In genomic region chr9:64385511-64386465, GRCm38 (mm10) we compare ENCODE assay signal across 8 mouse cellular contexts. TPM values are rescaled to one million over a fixed set of nuclear protein-coding genes. Genes with fewer than 3 reads are reported as not detected.
DNase-seq lines count a peak whose midpoint lies in the region; ATAC-seq and TF ChIP-seq lines count a peak whose summit lies in the region.

Gene Megf11 (plus strand): TSS chr9:64385626.

- no peak for TF ChIP-seq CTCF in midbrain, postnatal 0 days (IDR thresholded peaks at IDR 0.05)

- H3K9me3 ChIP-seq in embryonic facial prominence, embryonic 12.5 days, result no peaks in the 10 kb centered on the region
- H3K9me3 ChIP-seq in hindbrain, embryonic 14.5 days (ENCODE audit: control insufficient read depth, low read length), result no peaks in the 10 kb centered on the region
- no peaks in the 10 kb centered on the region for H3K9me3 ChIP-seq in limb, embryonic 12.5 days
- H3K9me3 ChIP-seq in midbrain, postnatal 0 days (ENCODE audit: low read length), result no peaks in the 10 kb centered on the region

- DNase-seq in adrenal gland, adult (ENCODE audit: inconsistent age in 2 of 2, low spot score in 1 of 2), result peak; percentile 22 to 58
- DNase-seq in adrenal gland, adult 8-10 months, result no peak
- DNase-seq in ZHBTc4 (ENCODE audit: low read depth, low spot score), result peak; percentile 84
- peak; percentile 69 for DNase-seq in hindbrain, embryonic 14.5 days (ENCODE audit: low spot score)
- DNase-seq in midbrain, postnatal 0 days (ENCODE audit: low spot score), result peak; percentile 76

- peak within 1 kb of the TSS; percentile 51 for H3K9ac ChIP-seq in embryonic facial prominence, embryonic 12.5 days
- H3K9ac ChIP-seq in hindbrain, embryonic 14.5 days, result peak within 1 kb of the TSS; percentile 69
- H3K9ac ChIP-seq in limb, embryonic 12.5 days (replicated peaks), result peak within 1 kb of the TSS; percentile 61
- peak within 1 kb of the TSS; percentile 57 for H3K9ac ChIP-seq in midbrain, postnatal 0 days (replicated peaks; ENCODE audit: low read length, poor library complexity, severe bottlenecking)

- H3K27ac ChIP-seq in embryonic facial prominence, embryonic 12.5 days, result no peak within 1 kb of the TSS
- H3K27ac ChIP-seq in hindbrain, embryonic 14.5 days, result no peak within 1 kb of the TSS
- no peak within 1 kb of the TSS for H3K27ac ChIP-seq in limb, embryonic 12.5 days
- no peak within 1 kb of the TSS for H3K27ac ChIP-seq in midbrain, postnatal 0 days (ENCODE audit: low read depth, low read length)

- H3K4me2 ChIP-seq in embryonic facial prominence, embryonic 12.5 days (replicated peaks), result peak within 1 kb of the TSS; percentile 100
- H3K4me2 ChIP-seq in hindbrain, embryonic 14.5 days (replicated peaks), result peak within 1 kb of the TSS; percentile 98
- H3K4me2 ChIP-seq in limb, embryonic 12.5 days, result peak within 1 kb of the TSS; percentile 99
- H3K4me2 ChIP-seq in midbrain, postnatal 0 days (ENCODE audit: low read depth, low read length, poor library complexity, severe bottlenecking), result peak within 1 kb of the TSS; percentile 100

- no peaks in the 10 kb centered on the region for H3K36me3 ChIP-seq in embryonic facial prominence, embryonic 12.5 days
- no peaks in the 10 kb centered on the region for H3K36me3 ChIP-seq in hindbrain, embryonic 14.5 days (replicated peaks; ENCODE audit: control insufficient read depth, insufficient read depth)
- no peaks in the 10 kb centered on the region for H3K36me3 ChIP-seq in limb, embryonic 12.5 days
- no peaks in the 10 kb centered on the region for H3K36me3 ChIP-seq in midbrain, postnatal 0 days (ENCODE audit: insufficient read depth, low read length)

- H3K4me1 ChIP-seq in embryonic facial prominence, embryonic 12.5 days, result peaks cover 14% of the 10 kb centered on the region
- H3K4me1 ChIP-seq in hindbrain, embryonic 14.5 days (replicated peaks; ENCODE audit: control insufficient read depth, insufficient read depth, low read length), result peaks cover 30% of the 10 kb centered on the region
- H3K4me1 ChIP-seq in limb, embryonic 12.5 days (replicated peaks), result peaks cover 35% of the 10 kb centered on the region
- peaks cover 9% of the 10 kb centered on the region for H3K4me1 ChIP-seq in midbrain, postnatal 0 days (ENCODE audit: insufficient read depth, low read length)

- ATAC-seq in embryonic facial prominence, embryonic 12.5 days (ENCODE audit: insufficient number of reproducible peaks, insufficient read depth, low FRiP score, low TSS enrichment), result peak; percentile 73; the same call in 1 of the 2 replicates
- ATAC-seq in hindbrain, embryonic 14.5 days (ENCODE audit: low FRiP score), result peak; percentile 74
- peak; percentile 69; the same call in 1 of the 2 replicates for ATAC-seq in limb, embryonic 12.5 days (ENCODE audit: insufficient number of reproducible peaks, insufficient read depth, low FRiP score, low TSS enrichment, low read depth)
- peak; percentile 52 for ATAC-seq in midbrain, postnatal 0 days (ENCODE audit: low FRiP score)
- ATAC-seq in erythroblast, adult 5-6 weeks (replicated peaks; ENCODE audit: low FRiP score, poor library complexity, severe bottlenecking), result no peak

- WGBS in embryonic facial prominence, embryonic 12.5 days, result under 1% methylated on average over 87 of the region's 93 CpGs
- WGBS in hindbrain, embryonic 14.5 days, result under 1% methylated on average over 77 of the region's 93 CpGs
- WGBS in limb, embryonic 12.5 days, result under 1% methylated on average over 93 of the region's 93 CpGs
- under 1% methylated on average over 79 of the region's 93 CpGs for WGBS in midbrain, postnatal 0 days

- peak within 1 kb of the TSS; percentile 62 for H3K4me3 ChIP-seq in embryonic facial prominence, embryonic 12.5 days
- peak within 1 kb of the TSS; percentile 60 for H3K4me3 ChIP-seq in hindbrain, embryonic 14.5 days (replicated peaks; ENCODE audit: low read length)
- H3K4me3 ChIP-seq in limb, embryonic 12.5 days (replicated peaks), result peak within 1 kb of the TSS; percentile 60
- peak within 1 kb of the TSS; percentile 66 for H3K4me3 ChIP-seq in midbrain, postnatal 0 days (ENCODE audit: low read depth, low read length)

- H3K27me3 ChIP-seq in embryonic facial prominence, embryonic 12.5 days, result peaks cover 65% of the 10 kb centered on the region
- H3K27me3 ChIP-seq in hindbrain, embryonic 14.5 days (ENCODE audit: control insufficient read depth, insufficient read depth, low read length), result peaks cover 52% of the 10 kb centered on the region
- H3K27me3 ChIP-seq in limb, embryonic 12.5 days, result peaks cover 79% of the 10 kb centered on the region
- H3K27me3 ChIP-seq in midbrain, postnatal 0 days (ENCODE audit: insufficient read depth, low read length), result peaks cover 15% of the 10 kb centered on the region; the same call in 1 of the 2 replicates

RNA-seq across cellular contexts. Expression of gene Megf11, which starts in this region (rescaled TPM):
- total RNA-seq in adrenal gland, adult 8-10 months (2022), result 1 to 10 TPM in 2 of 4 experiments, under 1 TPM in 2; 0.29 to 2.1 (median 1.2) TPM
- 1.1 and 1.2 TPM in 2 replicates for polyA plus RNA-seq in embryonic facial prominence, embryonic 12.5 days (2016; fragmentation: Nextera tagmentation; extraction: Ambion mirVana)
- 15.6 and 17.4 TPM in 2 replicates for polyA plus RNA-seq in hindbrain, embryonic 14.5 days (2014; fragmentation: Nextera tagmentation; extraction: Ambion mirVana)
- 0.97 and 1.1 TPM in 2 replicates for polyA plus RNA-seq in limb, embryonic 12.5 days (2016; fragmentation: Nextera tagmentation; extraction: Ambion mirVana)
- 35.1 and 41.8 TPM in 2 replicates for total RNA-seq in midbrain, postnatal 0 days (2014; rRNA removed)
- polyA plus RNA-seq in midbrain, postnatal 0 days (2015; fragmentation: Nextera tagmentation; extraction: Ambion mirVana), result 17.7 and 18.1 TPM in 2 replicates
- 0.21 TPM in 1 of 2 replicates, not detected in the other for total RNA-seq in erythroblast, adult 5-6 weeks (2015; ENCODE audit: low replicate concordance)
- total RNA-seq in erythroblast, adult 5-6 weeks (2017; ENCODE audit: low replicate concordance), result 0.28 TPM in 1 of 2 replicates, not detected in the other

Comparison
In these comparisons a context has a peak if more than half of its experiments do, and no peak if none do; other contexts are left out.
1. RNA of gene Megf11 (total RNA-seq): 35.1 to 41.8 TPM in midbrain, postnatal 0 days; 0.29 to 2.1 TPM in adrenal gland, adult 8-10 months and 0.21 to 0.28 TPM in erythroblast, adult 5-6 weeks; every median in the first group is over 10 times any median in the second.
2. Peak in every context shown above with its lines, with median percentiles within 50 percentile points of each other: H3K4me2 ChIP-seq, H3K4me3 ChIP-seq and H3K9ac ChIP-seq.